Mouse (Mus musculus): Measurements from ENCODE around the gene Cacna1d.

Cacna1d gene

GRCm38 (mm10) chr14:30200310-30200709 is 290.9 kb downstream of the Cacna1d start:
- TF ChIP-seq GATA4 (IDR thresholded peaks at IDR 0.05; ENCODE audit: insufficient replicate concordance, low read length) = no peak

- TF ChIP-seq GATA4 (IDR thresholded peaks at IDR 0.05; ENCODE audit: insufficient replicate concordance, low read length) = no peak
Observed at GRCm38 (mm10) chr14:30198882-30199281, 292.4 kb downstream of the Cacna1d start.

GRCm38 (mm10) chr14:30198116-30198515 is 293.1 kb downstream of the Cacna1d start:
- no peak for TF ChIP-seq GATA4 (IDR thresholded peaks at IDR 0.05; ENCODE audit: insufficient replicate concordance, low read length)

GRCm38 (mm10) chr14:30196959-30197358 is 294.3 kb downstream of the Cacna1d start:
- TF ChIP-seq GATA4 (IDR thresholded peaks at IDR 0.05; ENCODE audit: insufficient replicate concordance, low read length) = no peak

GRCm38 (mm10) chr14:30196235-30196634 is 295.0 kb downstream of the Cacna1d start:
- TF ChIP-seq GATA4 (IDR thresholded peaks at IDR 0.05; ENCODE audit: insufficient replicate concordance, low read length) = no peak

- TF ChIP-seq GATA4 (IDR thresholded peaks at IDR 0.05; ENCODE audit: insufficient replicate concordance, low read length) = no peak
Observed at GRCm38 (mm10) chr14:30190308-30190971, 300.8 kb downstream of the Cacna1d start.

GRCm38 (mm10) chr14:30185616-30186274 is 305.5 kb downstream of the Cacna1d start:
- no peak for TF ChIP-seq GATA4 (IDR thresholded peaks at IDR 0.05; ENCODE audit: insufficient replicate concordance, low read length)

- TF ChIP-seq GATA4 (IDR thresholded peaks at IDR 0.05; ENCODE audit: insufficient replicate concordance, low read length) = no peak
Observed at GRCm38 (mm10) chr14:30184445-30185152, 306.7 kb downstream of the Cacna1d start.

GRCm38 (mm10) chr14:30184013-30184412 is 307.2 kb downstream of the Cacna1d start:
- no peak for TF ChIP-seq GATA4 (IDR thresholded peaks at IDR 0.05; ENCODE audit: insufficient replicate concordance, low read length)

- no peak for TF ChIP-seq GATA4 (IDR thresholded peaks at IDR 0.05; ENCODE audit: insufficient replicate concordance, low read length)
Observed at GRCm38 (mm10) chr14:30182624-30183524, 308.4 kb downstream of the Cacna1d start.

- TF ChIP-seq GATA4 (IDR thresholded peaks at IDR 0.05; ENCODE audit: insufficient replicate concordance, low read length) = no peak
Observed at GRCm38 (mm10) chr14:30178306-30178705, 312.9 kb downstream of the Cacna1d start.

- TF ChIP-seq GATA4 (IDR thresholded peaks at IDR 0.05; ENCODE audit: insufficient replicate concordance, low read length) = no peak
Observed at GRCm38 (mm10) chr14:30177850-30178249, 313.4 kb downstream of the Cacna1d start.

GRCm38 (mm10) chr14:30175362-30175761 is 315.9 kb downstream of the Cacna1d start:
- no peak for TF ChIP-seq GATA4 (IDR thresholded peaks at IDR 0.05; ENCODE audit: insufficient replicate concordance, low read length)

- TF ChIP-seq GATA4 (IDR thresholded peaks at IDR 0.05; ENCODE audit: insufficient replicate concordance, low read length) = no peak
Observed at GRCm38 (mm10) chr14:30172821-30173755, 318.2 kb downstream of the Cacna1d start.
